Mouse (Mus musculus) heart, embryonic 11.5 days (tissue): ENCODE measurements around the gene Glis3. TPM values are rescaled to one million over a fixed set of nuclear protein-coding genes. Genes with fewer than 3 reads are reported as not detected.
A peak's percentile ranks its signal among the peaks of the same experiment; 100 is the strongest.

Source experiments
- ATAC-seq: fragments of 200-750 bp; cut with Nextera tagmentation; replicated peaks from 2 replicates; pipeline ENCODE4 v1.8.0; 2017; ENCODE audit warnings: moderate library complexity; ENCODE audit not compliant: insufficient number of reproducible peaks, low FRiP score, low TSS enrichment
- H3K27ac ChIP-seq: fragments of 300-500 bp; sonication (generic); 2 replicates; pipeline ENCODE4 v1.5.1; 2014; ENCODE audit warnings: mild to moderate bottlenecking, low read depth, low read length
- H3K27me3 ChIP-seq: fragments of 300-500 bp; sonication (generic); 2 replicates; pipeline ENCODE4 v1.6.1; 2014; ENCODE audit warnings: mild to moderate bottlenecking, low read length, mixed read lengths; ENCODE audit not compliant: control insufficient read depth, insufficient read depth
- H3K36me3 ChIP-seq: fragments of 300-500 bp; sonication (generic); 2 replicates; pipeline ENCODE4 v1.6.1; 2014; ENCODE audit warnings: mild to moderate bottlenecking, low read length, moderate library complexity, mixed read lengths; ENCODE audit not compliant: control insufficient read depth, insufficient read depth
- H3K4me1 ChIP-seq: fragments of 300-500 bp; sonication (generic); 2 replicates; pipeline ENCODE4 v1.6.1; 2014; ENCODE audit warnings: low read length; ENCODE audit not compliant: control insufficient read depth, insufficient read depth
- H3K4me2 ChIP-seq: fragments of 300-500 bp; sonication (generic); 2 replicates; pipeline ENCODE4 v1.6.1; 2014; ENCODE audit warnings: mild to moderate bottlenecking, moderate library complexity
- H3K4me3 ChIP-seq: fragments of 300-500 bp; sonication (generic); 2 replicates; pipeline ENCODE4 v1.5.1; 2014; ENCODE audit warnings: low read depth, low read length
- H3K9ac ChIP-seq: fragments of 300-500 bp; sonication (generic); 2 replicates; pipeline ENCODE4 v1.6.1; 2014; ENCODE audit warnings: mild to moderate bottlenecking, low read depth, low read length, moderate library complexity
- H3K9me3 ChIP-seq: fragments of 300-500 bp; sonication (generic); replicated peaks from 2 replicates; pipeline ENCODE4 v1.6.1; 2016; ENCODE audit warnings: low read length; ENCODE audit not compliant: control insufficient read depth
- WGBS: fragments of 180-500 bp; shearing (Covaris S2); extraction: QIAGEN DNeasy Blood & Tissue Kit; methylation state at CpG from one replicate; pipeline ENCODE4 v1.1.7; 2014; ENCODE audit not compliant: insufficient replicate concordance; 5-methylcytosine and 5-hydroxymethylcytosine counted together
- polyA plus RNA-seq: library from polyadenylated mRNA; unstranded; fragments of >200 nt; fragmentation: Nextera tagmentation; extraction: Ambion mirVana; gene quantifications from 2 replicates; pipeline ENCODE4 v1.2.1, GENCODE M21; 2014

The Glis3 gene
- polyA plus RNA-seq, 1 experiment from 2014 or later: 1.3 TPM

- Histone ChIP-seq H3K4me2 (no peak overlapping the region), H3K4me1 (no peaks in the 10 kb centered on the region), H3K9me3 (no peaks in the 10 kb centered on the region), H3K36me3 (no peaks in the 10 kb centered on the region), H3K27me3 (no peaks in the 10 kb centered on the region), H3K9ac (no peak overlapping the region), H3K4me3 (no peak overlapping the region), H3K27ac (no peak overlapping the region)
- no peak for ATAC-seq
- WGBS: 82% methylated on average over 6 of the region's 6 CpGs
Observed at GRCm38 (mm10) chr19:28647424-28647823, 32.5 kb downstream of the Glis3 start.

- WGBS: 36% methylated on average over 4 of the region's 4 CpGs
- Histone ChIP-seq H3K27me3 (no peaks in the 10 kb centered on the region), H3K4me2 (no peak overlapping the region), H3K4me3 (no peak overlapping the region), H3K36me3 (no peaks in the 10 kb centered on the region), H3K4me1 (no peaks in the 10 kb centered on the region), H3K27ac (no peak overlapping the region), H3K9me3 (no peaks in the 10 kb centered on the region), H3K9ac (no peak overlapping the region)
- no peak for ATAC-seq
Observed at GRCm38 (mm10) chr19:28646286-28646685, 33.6 kb downstream of the Glis3 start.

GRCm38 (mm10) chr19:28640861-28641381 is 39.0 kb downstream of the Glis3 start:
- ATAC-seq: no peak
- H3K36me3 ChIP-seq: no peaks in the 10 kb centered on the region

GRCm38 (mm10) chr19:28635991-28636553 is 43.8 kb downstream of the Glis3 start:
- no peak overlapping the region for H3K27ac ChIP-seq
- H3K36me3 ChIP-seq: no peaks in the 10 kb centered on the region
- no peaks in the 10 kb centered on the region for H3K27me3 ChIP-seq
- H3K9ac ChIP-seq: no peak overlapping the region
- no peak overlapping the region for H3K4me3 ChIP-seq
- 56% methylated on average over 8 of the region's 8 CpGs for WGBS
- H3K4me1 ChIP-seq: no peaks in the 10 kb centered on the region
- H3K9me3 ChIP-seq: no peaks in the 10 kb centered on the region
- no peak overlapping the region for H3K4me2 ChIP-seq
- ATAC-seq: no peak

More at GRCm38 (mm10) chr19:28640861-28641381, 39.0 kb downstream of the Glis3 start:
- H3K9ac ChIP-seq: no peak overlapping the region
- no peak overlapping the region for H3K4me3 ChIP-seq
- no peak overlapping the region for H3K4me2 ChIP-seq
- H3K27ac ChIP-seq: no peak overlapping the region
- H3K4me1 ChIP-seq: no peaks in the 10 kb centered on the region
- H3K9me3 ChIP-seq: no peaks in the 10 kb centered on the region
- 55% methylated on average over 7 of the region's 7 CpGs for WGBS
- no peaks in the 10 kb centered on the region for H3K27me3 ChIP-seq

- no peak for ATAC-seq
- H3K4me2 ChIP-seq: no peak overlapping the region
- no peak overlapping the region for H3K9ac ChIP-seq
- H3K36me3 ChIP-seq: no peaks in the 10 kb centered on the region
- H3K9me3 ChIP-seq: no peaks in the 10 kb centered on the region
- H3K27me3 ChIP-seq: no peaks in the 10 kb centered on the region
- WGBS: 83% methylated on average over 3 of the region's 3 CpGs
- H3K4me1 ChIP-seq: no peaks in the 10 kb centered on the region
- no peak overlapping the region for H3K4me3 ChIP-seq
- no peak overlapping the region for H3K27ac ChIP-seq
Observed at GRCm38 (mm10) chr19:28634986-28635385, 44.9 kb downstream of the Glis3 start.

GRCm38 (mm10) chr19:28628416-28628815 is 51.5 kb downstream of the Glis3 start:
- H3K9ac ChIP-seq: no peak overlapping the region
- peak overlapping the region; percentile 44 for H3K4me2 ChIP-seq
- no peaks in the 10 kb centered on the region for H3K36me3 ChIP-seq
- no peaks in the 10 kb centered on the region for H3K9me3 ChIP-seq
- H3K27me3 ChIP-seq: no peaks in the 10 kb centered on the region
- no peak overlapping the region for H3K27ac ChIP-seq
- 58% methylated on average over 8 of the region's 8 CpGs for WGBS
- ATAC-seq: no peak
- H3K4me1 ChIP-seq: no peaks in the 10 kb centered on the region
- H3K4me3 ChIP-seq: no peak overlapping the region

GRCm38 (mm10) chr19:28626189-28626588 is 53.7 kb downstream of the Glis3 start:
- no peaks in the 10 kb centered on the region for H3K9me3 ChIP-seq
- no peak overlapping the region for H3K4me2 ChIP-seq
- H3K27me3 ChIP-seq: no peaks in the 10 kb centered on the region
- H3K36me3 ChIP-seq: no peaks in the 10 kb centered on the region
- H3K27ac ChIP-seq: no peak overlapping the region
- no peak overlapping the region for H3K9ac ChIP-seq
- no peak for ATAC-seq
- H3K4me1 ChIP-seq: no peaks in the 10 kb centered on the region
- 91% methylated on average over 5 of the region's 5 CpGs for WGBS
- H3K4me3 ChIP-seq: no peak overlapping the region

- WGBS: 67% methylated on average over 1 of the region's 1 CpGs
- H3K36me3 ChIP-seq: no peaks in the 10 kb centered on the region
- H3K27ac ChIP-seq: no peak overlapping the region
- no peak overlapping the region for H3K9ac ChIP-seq
- H3K9me3 ChIP-seq: no peaks in the 10 kb centered on the region
- H3K27me3 ChIP-seq: no peaks in the 10 kb centered on the region
- H3K4me2 ChIP-seq: no peak overlapping the region
- ATAC-seq: no peak
- no peak overlapping the region for H3K4me3 ChIP-seq
- H3K4me1 ChIP-seq: no peaks in the 10 kb centered on the region
Observed at GRCm38 (mm10) chr19:28624571-28624970, 55.3 kb downstream of the Glis3 start.

GRCm38 (mm10) chr19:28623726-28624125 is 56.2 kb downstream of the Glis3 start:
- Histone ChIP-seq H3K9ac (no peak overlapping the region), H3K4me2 (no peak overlapping the region), H3K27me3 (no peaks in the 10 kb centered on the region), H3K4me3 (no peak overlapping the region), H3K36me3 (no peaks in the 10 kb centered on the region), H3K27ac (no peak overlapping the region), H3K9me3 (no peaks in the 10 kb centered on the region), H3K4me1 (no peaks in the 10 kb centered on the region)
- ATAC-seq: no peak
- 78% methylated on average over 10 of the region's 10 CpGs for WGBS
